ENCODE assay signal across 21 mouse cellular contexts in the genomic region with DNA sequence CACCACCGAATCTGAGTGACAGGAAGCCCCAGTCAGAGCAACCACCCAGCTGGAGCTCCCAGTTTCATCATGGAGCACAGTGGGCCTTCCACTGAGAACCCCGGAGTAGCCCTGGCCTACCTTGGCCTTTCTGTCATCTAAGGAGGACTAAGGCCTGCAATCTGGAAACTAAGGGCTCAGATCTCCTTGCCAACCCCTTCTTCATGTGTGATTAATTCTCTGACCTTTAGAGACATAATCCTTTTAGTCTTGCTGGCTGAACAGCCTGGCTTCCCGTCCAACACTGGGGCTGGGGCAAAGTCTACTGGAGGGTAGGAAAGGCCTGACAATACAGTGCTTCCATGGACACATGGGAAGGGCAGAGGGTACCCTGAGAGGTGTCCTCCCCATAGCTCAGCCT. TPM values are rescaled to one million over a fixed set of nuclear protein-coding genes. Genes with fewer than 3 reads are reported as not detected.
"Had no signal": no experiment of that assay in that cellular context is flagged by ENCODE, and none has a peak within 500 bp of the region (broad histone marks: within the 10 kb centered on the region; RNA-seq: fewer than 3 reads in every experiment).

No protein-coding gene starts in this region.

- H3K4me1 ChIP-seq: limb, embryonic 10.5 days; liver, embryonic 15.5 days; midbrain, embryonic 15.5 days; neural tube, embryonic 12.5 days; stomach, embryonic 15.5 days had no signal

- ATAC-seq: lung, postnatal 0 days; midbrain, embryonic 15.5 days had no signal

- H3K9me3 ChIP-seq: limb, embryonic 10.5 days; liver, embryonic 15.5 days; midbrain, embryonic 15.5 days; neural tube, embryonic 12.5 days; stomach, embryonic 15.5 days had no signal

- H3K27me3 ChIP-seq: liver, embryonic 15.5 days; midbrain, embryonic 15.5 days; neural tube, embryonic 12.5 days; stomach, embryonic 15.5 days had no signal

- DNase-seq: kidney, postnatal 4 days; lung, adult 2 months; lung, postnatal 36 days; thymus, postnatal 36 days had no signal

- H3K36me3 ChIP-seq: limb, embryonic 10.5 days; liver, embryonic 15.5 days; midbrain, embryonic 15.5 days; neural tube, embryonic 12.5 days; stomach, embryonic 15.5 days had no signal

- H3K9ac ChIP-seq: liver, embryonic 15.5 days; midbrain, embryonic 15.5 days; neural tube, embryonic 12.5 days; stomach, embryonic 15.5 days had no signal

- H3K4me2 ChIP-seq: liver, embryonic 11.5 days; liver, embryonic 15.5 days; midbrain, embryonic 15.5 days; neural tube, embryonic 12.5 days; stomach, embryonic 15.5 days had no signal

- H3K27ac ChIP-seq: layer of hippocampus, adult 2 months; limb, embryonic 10.5 days; liver, embryonic 15.5 days; midbrain, embryonic 15.5 days; neural tube, embryonic 12.5 days; stomach, embryonic 15.5 days had no signal

- H3K4me3 ChIP-seq: layer of hippocampus, adult 2 months; limb, embryonic 10.5 days; liver, embryonic 15.5 days; midbrain, embryonic 15.5 days; neural tube, embryonic 12.5 days; stomach, embryonic 15.5 days had no signal

RNA-seq across cellular contexts. Expression of gene Lcn11, which starts 0.8 kb away (rescaled TPM):
- total RNA-seq: layer of hippocampus, adult 2 months; layer of hippocampus, postnatal 10 days; megakaryocyte progenitor cell, adult 5-6 weeks; monocyte, adult 5-6 weeks; neutrophil, adult 5-6 weeks had no signal
- polyA plus RNA-seq: kidney, embryonic 16.5 days; limb, embryonic 10.5 days; limb, embryonic 14.5 days; liver, embryonic 11.5 days; liver, embryonic 15.5 days; lung, adult 2 months; lung, postnatal 0 days; midbrain, embryonic 15.5 days; neural tube, embryonic 12.5 days; spleen, adult 2 months; stomach, embryonic 15.5 days; testis, adult 2 months had no signal

RNA-seq across cellular contexts. Expression of gene Gm13539, which starts 6.1 kb away (rescaled TPM):
- total RNA-seq: layer of hippocampus, adult 2 months; layer of hippocampus, postnatal 10 days; megakaryocyte progenitor cell, adult 5-6 weeks; monocyte, adult 5-6 weeks; neutrophil, adult 5-6 weeks had no signal
- polyA plus RNA-seq: kidney, embryonic 16.5 days; limb, embryonic 10.5 days; limb, embryonic 14.5 days; liver, embryonic 11.5 days; liver, embryonic 15.5 days; lung, adult 2 months; midbrain, embryonic 15.5 days; neural tube, embryonic 12.5 days; spleen, adult 2 months; stomach, embryonic 15.5 days had no signal

RNA-seq across cellular contexts. Expression of gene Lcn3, which starts 10.6 kb away (rescaled TPM):
- total RNA-seq: layer of hippocampus, adult 2 months; layer of hippocampus, postnatal 10 days; megakaryocyte progenitor cell, adult 5-6 weeks; monocyte, adult 5-6 weeks; neutrophil, adult 5-6 weeks had no signal
- polyA plus RNA-seq: kidney, embryonic 16.5 days; limb, embryonic 10.5 days; limb, embryonic 14.5 days; liver, embryonic 11.5 days; liver, embryonic 15.5 days; lung, adult 2 months; lung, postnatal 0 days; midbrain, embryonic 15.5 days; neural tube, embryonic 12.5 days; spleen, adult 2 months; stomach, embryonic 15.5 days; testis, adult 2 months had no signal

RNA-seq across cellular contexts. Expression of gene Obp2b, which starts 39.2 kb away (rescaled TPM):
- total RNA-seq: layer of hippocampus, postnatal 10 days; megakaryocyte progenitor cell, adult 5-6 weeks; monocyte, adult 5-6 weeks; neutrophil, adult 5-6 weeks had no signal
- polyA plus RNA-seq: kidney, embryonic 16.5 days; limb, embryonic 10.5 days; limb, embryonic 14.5 days; liver, embryonic 11.5 days; liver, embryonic 15.5 days; lung, adult 2 months; lung, postnatal 0 days; midbrain, embryonic 15.5 days; neural tube, embryonic 12.5 days; spleen, adult 2 months; stomach, embryonic 15.5 days; testis, adult 2 months; thymus, postnatal 0 days had no signal

RNA-seq across cellular contexts. Expression of gene Glt6d1, which starts 39.7 kb away (rescaled TPM):
- total RNA-seq: layer of hippocampus, adult 2 months; layer of hippocampus, postnatal 10 days; megakaryocyte progenitor cell, adult 5-6 weeks; monocyte, adult 5-6 weeks; neutrophil, adult 5-6 weeks had no signal
- polyA plus RNA-seq: kidney, embryonic 16.5 days; limb, embryonic 10.5 days; limb, embryonic 14.5 days; liver, embryonic 11.5 days; liver, embryonic 15.5 days; lung, adult 2 months; lung, postnatal 0 days; midbrain, embryonic 15.5 days; neural tube, embryonic 12.5 days; spleen, adult 2 months; stomach, embryonic 15.5 days; thymus, postnatal 0 days had no signal
